In the genomic region with DNA sequence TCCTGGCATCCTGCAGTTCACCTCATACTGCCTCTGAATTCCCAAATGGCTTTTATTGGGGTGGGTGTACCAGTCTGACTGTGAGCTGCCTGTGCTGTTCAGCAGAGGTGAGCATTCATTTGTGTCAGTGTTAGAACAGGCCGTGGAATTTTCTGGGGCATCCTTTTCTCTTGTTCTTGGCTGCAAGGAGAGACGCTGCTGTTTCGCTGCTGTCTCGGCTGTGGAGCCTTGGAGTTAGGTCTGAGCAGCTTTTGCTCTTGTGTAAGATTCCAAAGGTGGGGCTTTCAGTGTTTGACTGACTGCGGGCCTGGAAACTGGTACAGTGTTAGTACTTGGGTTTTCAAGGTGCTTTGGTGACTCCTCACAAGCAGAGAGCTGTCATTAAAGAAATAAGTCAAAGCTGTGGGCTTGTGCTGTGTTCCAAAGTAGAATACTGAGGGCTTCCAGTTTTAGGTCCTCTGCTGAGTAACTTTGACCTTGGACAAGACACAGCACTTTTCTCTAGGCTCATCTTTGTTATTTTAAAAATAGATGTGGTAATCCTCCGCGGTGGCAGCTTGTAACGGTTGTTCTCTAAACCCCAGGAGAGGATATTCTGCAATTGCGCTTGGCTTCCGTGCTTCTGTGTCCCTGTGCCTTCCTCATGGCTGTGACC, we compare ENCODE assay signal across 8 mouse cellular contexts. TPM values are rescaled to one million over a fixed set of nuclear protein-coding genes. Genes with fewer than 3 reads are reported as not detected.
DNase-seq lines count a peak whose midpoint lies in the region; ATAC-seq and TF ChIP-seq lines count a peak whose summit lies in the region.

No protein-coding gene starts in this region.

- H3K36me3 ChIP-seq in embryonic facial prominence, embryonic 11.5 days (replicated peaks; ENCODE audit: control insufficient read depth, insufficient read depth, low read depth, low read length): peaks cover 2% of the 10 kb centered on the region; the same call in 1 of the 2 replicates
- peaks cover 30% of the 10 kb centered on the region for H3K36me3 ChIP-seq in hindbrain, embryonic 10.5 days

- H3K27ac ChIP-seq in left cerebral cortex, adult 2 months: peak overlapping the region; percentile 4; the same call in 1 of the 2 replicates
- H3K27ac ChIP-seq in embryonic facial prominence, embryonic 11.5 days (replicated peaks; ENCODE audit: low read depth, low read length): no peak overlapping the region
- H3K27ac ChIP-seq in hindbrain, embryonic 10.5 days: 0 out of 2 replicates have a peak overlapping the region, but pooled peaks have one; percentile 3

- H3K9ac ChIP-seq in embryonic facial prominence, embryonic 11.5 days (replicated peaks; ENCODE audit: low read length): peak overlapping the region; percentile 28

- H3K27me3 ChIP-seq in embryonic facial prominence, embryonic 11.5 days (ENCODE audit: control insufficient read depth, insufficient read depth, low read length): no peaks in the 10 kb centered on the region
- H3K27me3 ChIP-seq in hindbrain, embryonic 10.5 days (ENCODE audit: insufficient read depth, poor library complexity, severe bottlenecking): no peaks in the 10 kb centered on the region

- H3K4me3 ChIP-seq in left cerebral cortex, adult 2 months: peak overlapping the region; percentile 85
- peak overlapping the region; percentile 14; the same call in 1 of the 2 replicates for H3K4me3 ChIP-seq in embryonic facial prominence, embryonic 11.5 days (ENCODE audit: low read depth, low read length)
- peak overlapping the region; percentile 97 for H3K4me3 ChIP-seq in hindbrain, embryonic 10.5 days

- peak overlapping the region; percentile 27; the same call in 1 of the 2 replicates for H3K4me2 ChIP-seq in embryonic facial prominence, embryonic 11.5 days (ENCODE audit: low read depth, low read length)

- no peaks in the 10 kb centered on the region; the same call in 1 of the 2 replicates for H3K4me1 ChIP-seq in embryonic facial prominence, embryonic 11.5 days (ENCODE audit: control insufficient read depth, insufficient read depth, low read length)
- H3K4me1 ChIP-seq in hindbrain, embryonic 10.5 days (replicated peaks): peaks cover 46% of the 10 kb centered on the region

- WGBS in embryonic facial prominence, embryonic 11.5 days: 72% methylated on average over 10 of the region's 10 CpGs
- WGBS in hindbrain, embryonic 10.5 days: 74% methylated on average over 10 of the region's 10 CpGs

- ATAC-seq in embryonic facial prominence, embryonic 11.5 days (replicated peaks; ENCODE audit: insufficient number of reproducible peaks, low FRiP score, low TSS enrichment, low read depth): no peak
- peak; percentile 51 for ATAC-seq in megakaryocyte progenitor cell, adult 5-6 weeks (replicated peaks; ENCODE audit: poor library complexity)

- intact Hi-C loops in left cerebral cortex, adult 2 months (cut with DNase I): loop anchor here (5.0 kb wide), 3 partner anchors 38 to 103 kb away; a partner anchor contains a TSS

- DNase-seq in left cerebral cortex, adult 2 months (ENCODE audit: extremely low spot score in 1 of 2, low spot score in 2 of 2): peak in 1 of 2 experiments; percentile 20
- no peak for DNase-seq in left cerebral cortex, adult 9 months (ENCODE audit: low spot score in 2 of 2)
- no peak for DNase-seq in embryonic facial prominence, embryonic 11.5 days (ENCODE audit: low spot score)
- DNase-seq in hindbrain, embryonic 10.5 days (ENCODE audit: low spot score): no peak
- peak; percentile 58 for DNase-seq in thymus, postnatal 4 days
- no peak for DNase-seq in ovary, postnatal 14 days (ENCODE audit: low spot score)
- no peak for DNase-seq in urinary bladder, postnatal 14 days (ENCODE audit: low spot score)

- TF ChIP-seq CTCF in left cerebral cortex, adult 2 months (IDR thresholded peaks at IDR 0.05): no peak

- H3K9me3 ChIP-seq in embryonic facial prominence, embryonic 11.5 days (replicated peaks; ENCODE audit: control insufficient read depth, low read length): no peaks in the 10 kb centered on the region
- no peaks in the 10 kb centered on the region for H3K9me3 ChIP-seq in hindbrain, embryonic 10.5 days

RNA-seq across cellular contexts. Expression of a gene that starts 3.7 kb away (rescaled TPM):
- 100 to 1,000 TPM; 166 to 171 TPM for total RNA-seq in left cerebral cortex, adult 2 months (2021)
- polyA plus RNA-seq in embryonic facial prominence, embryonic 11.5 days (2014; fragmentation: Nextera tagmentation; extraction: Ambion mirVana): 39.3 and 42.9 TPM in 2 replicates
- polyA plus RNA-seq in hindbrain, embryonic 10.5 days (2016; fragmentation: Nextera tagmentation; extraction: Ambion mirVana): 29.9 and 52.5 TPM in 2 replicates
- total RNA-seq in megakaryocyte progenitor cell, adult 5-6 weeks (2015): 71.1 and 76.6 TPM in 2 replicates
- 57.9 and 66.1 TPM in 2 replicates for total RNA-seq in megakaryocyte progenitor cell, adult 5-6 weeks (2017)

RNA-seq across cellular contexts. Expression of a gene that starts 17.7 kb away (rescaled TPM):
- 10 to 100 TPM; 18.9 to 20.0 TPM for total RNA-seq in left cerebral cortex, adult 2 months (2021)
- 3.8 and 4.1 TPM in 2 replicates for polyA plus RNA-seq in embryonic facial prominence, embryonic 11.5 days (2014; fragmentation: Nextera tagmentation; extraction: Ambion mirVana)
- 3.8 and 4.8 TPM in 2 replicates for polyA plus RNA-seq in hindbrain, embryonic 10.5 days (2016; fragmentation: Nextera tagmentation; extraction: Ambion mirVana)
- 4.5 and 6.8 TPM in 2 replicates for total RNA-seq in megakaryocyte progenitor cell, adult 5-6 weeks (2015)
- total RNA-seq in megakaryocyte progenitor cell, adult 5-6 weeks (2017): 5.7 and 6.3 TPM in 2 replicates

Comparison
In these comparisons a context has a peak if more than half of its experiments do, and no peak if none do; other contexts are left out.
1. H3K4me3 ChIP-seq: peak in every context shown above with its lines; median percentile 97 in hindbrain, embryonic 10.5 days; 85 in left cerebral cortex, adult 2 months; 14 in embryonic facial prominence, embryonic 11.5 days.